In genomic region chr4:22486641-22486960, GRCm38 (mm10) we compare ENCODE assay signal across 10 mouse cellular contexts. TPM values are rescaled to one million over a fixed set of nuclear protein-coding genes. Genes with fewer than 3 reads are reported as not detected.
DNase-seq lines count a peak whose midpoint lies in the region; ATAC-seq lines count a peak whose summit lies in the region.
"Had no signal": no experiment of that assay in that cellular context is flagged by ENCODE, and none has a peak within 500 bp of the region (broad histone marks: within the 10 kb centered on the region; RNA-seq: fewer than 3 reads in every experiment).

No protein-coding gene starts in this region.

- H3K36me3 ChIP-seq in heart, embryonic 15.5 days: no peaks in the 10 kb centered on the region
- H3K36me3 ChIP-seq in embryonic facial prominence, embryonic 12.5 days: no peaks in the 10 kb centered on the region
- H3K36me3 ChIP-seq in hindbrain, embryonic 12.5 days: no peaks in the 10 kb centered on the region
- no peaks in the 10 kb centered on the region for H3K36me3 ChIP-seq in midbrain, embryonic 14.5 days (ENCODE audit: control insufficient read depth, insufficient read depth, low read length)

- 2% methylated on average over 10 of the region's 10 CpGs for WGBS in heart, embryonic 15.5 days
- WGBS in embryonic facial prominence, embryonic 12.5 days: 2% methylated on average over 10 of the region's 10 CpGs
- under 1% methylated on average over 10 of the region's 10 CpGs for WGBS in hindbrain, embryonic 12.5 days
- 0% methylated on average over 10 of the region's 10 CpGs for WGBS in midbrain, embryonic 14.5 days

- H3K27me3 ChIP-seq in heart, embryonic 15.5 days: peaks cover 93% of the 10 kb centered on the region
- peaks cover 74% of the 10 kb centered on the region for H3K27me3 ChIP-seq in embryonic facial prominence, embryonic 12.5 days
- H3K27me3 ChIP-seq in hindbrain, embryonic 12.5 days: peaks cover 9% of the 10 kb centered on the region; the same call in 1 of the 2 replicates
- no peaks in the 10 kb centered on the region for H3K27me3 ChIP-seq in midbrain, embryonic 14.5 days (ENCODE audit: control insufficient read depth, insufficient read depth, low read length)

- H3K9ac ChIP-seq in heart, embryonic 15.5 days: no peak overlapping the region
- no peak overlapping the region for H3K9ac ChIP-seq in embryonic facial prominence, embryonic 12.5 days
- H3K9ac ChIP-seq in hindbrain, embryonic 12.5 days: peak overlapping the region; percentile 97
- H3K9ac ChIP-seq in midbrain, embryonic 14.5 days (replicated peaks; ENCODE audit: low read length): peak overlapping the region; percentile 100
- H3K9ac ChIP-seq: liver, embryonic 14.5 days had no signal

- no peaks in the 10 kb centered on the region for H3K9me3 ChIP-seq in heart, embryonic 15.5 days (replicated peaks)
- H3K9me3 ChIP-seq in embryonic facial prominence, embryonic 12.5 days: no peaks in the 10 kb centered on the region
- no peaks in the 10 kb centered on the region for H3K9me3 ChIP-seq in hindbrain, embryonic 12.5 days (replicated peaks)
- H3K9me3 ChIP-seq in midbrain, embryonic 14.5 days (ENCODE audit: control insufficient read depth, low read length): no peaks in the 10 kb centered on the region

- H3K4me1 ChIP-seq in heart, embryonic 15.5 days (replicated peaks): peaks cover 47% of the 10 kb centered on the region
- H3K4me1 ChIP-seq in embryonic facial prominence, embryonic 12.5 days: peaks cover 36% of the 10 kb centered on the region; the same call in 1 of the 2 replicates
- H3K4me1 ChIP-seq in hindbrain, embryonic 12.5 days: 0 out of 2 replicates have a peak, but pooled peaks cover 2% of the 10 kb centered on the region
- H3K4me1 ChIP-seq in midbrain, embryonic 14.5 days (ENCODE audit: control insufficient read depth, insufficient read depth, low read length): 0 out of 2 replicates have a peak, but pooled peaks cover 4% of the 10 kb centered on the region

- DNase-seq in heart, postnatal 4 days: no peak
- DNase-seq in midbrain, embryonic 14.5 days: peak; percentile 72
- DNase-seq in adrenal gland, postnatal 25 days: no peak
- no peak for DNase-seq in spleen, postnatal 36 days (ENCODE audit: low spot score in 2 of 2)
- DNase-seq in cerebellum, adult 8-10 months: no peak

- H3K4me3 ChIP-seq in heart, embryonic 15.5 days: peak overlapping the region; percentile 56
- peak overlapping the region; percentile 57 for H3K4me3 ChIP-seq in embryonic facial prominence, embryonic 12.5 days
- H3K4me3 ChIP-seq in hindbrain, embryonic 12.5 days: peak overlapping the region; percentile 82
- H3K4me3 ChIP-seq in midbrain, embryonic 14.5 days (replicated peaks; ENCODE audit: low read depth, low read length): peak overlapping the region; percentile 96

- no peak overlapping the region for H3K27ac ChIP-seq in heart, embryonic 15.5 days
- no peak overlapping the region for H3K27ac ChIP-seq in embryonic facial prominence, embryonic 12.5 days
- H3K27ac ChIP-seq in hindbrain, embryonic 12.5 days: peak overlapping the region; percentile 100
- H3K27ac ChIP-seq in midbrain, embryonic 14.5 days (replicated peaks; ENCODE audit: low read depth, low read length): peak overlapping the region; percentile 100
- H3K27ac ChIP-seq: liver, embryonic 14.5 days had no signal

- peak overlapping the region; percentile 81 for H3K4me2 ChIP-seq in heart, embryonic 15.5 days
- H3K4me2 ChIP-seq in embryonic facial prominence, embryonic 12.5 days (replicated peaks): peak overlapping the region; percentile 90
- peak overlapping the region; percentile 89 for H3K4me2 ChIP-seq in hindbrain, embryonic 12.5 days (replicated peaks)
- peak overlapping the region; percentile 98 for H3K4me2 ChIP-seq in midbrain, embryonic 14.5 days (ENCODE audit: low read length)

- no peak for ATAC-seq in heart, embryonic 15.5 days (replicated peaks; ENCODE audit: insufficient number of reproducible peaks, insufficient read depth, low FRiP score, low read depth)
- no peak for ATAC-seq in embryonic facial prominence, embryonic 12.5 days (ENCODE audit: insufficient number of reproducible peaks, insufficient read depth, low FRiP score, low TSS enrichment)
- no peak for ATAC-seq in hindbrain, embryonic 12.5 days (ENCODE audit: low FRiP score)
- ATAC-seq in midbrain, embryonic 14.5 days (ENCODE audit: low FRiP score, low TSS enrichment): no peak

RNA-seq across cellular contexts. Expression of gene Pou3f2, which starts 1.6 kb away (rescaled TPM):
- polyA plus RNA-seq in heart, embryonic 15.5 days (2015; fragmentation: Nextera tagmentation; extraction: Ambion mirVana): 0.05 and 0.09 TPM in 2 replicates
- not detected for total RNA-seq in heart, postnatal 4 days (2021)
- polyA plus RNA-seq in embryonic facial prominence, embryonic 12.5 days (2016; fragmentation: Nextera tagmentation; extraction: Ambion mirVana): 1.2 and 2.1 TPM in 2 replicates
- 39.0 and 39.6 TPM in 2 replicates for polyA plus RNA-seq in hindbrain, embryonic 12.5 days (2016; fragmentation: Nextera tagmentation; extraction: Ambion mirVana)
- polyA plus RNA-seq in midbrain, embryonic 14.5 days (2014; fragmentation: Nextera tagmentation; extraction: Ambion mirVana): 46.9 and 58.4 TPM in 2 replicates
- total RNA-seq in adrenal gland, postnatal 25 days (2021): 0.06 TPM in 1 of 2 replicates, not detected in the other
- polyA plus RNA-seq: intestine, embryonic 14.5 days; liver, embryonic 14.5 days had no signal

Comparison
In these comparisons a context has a peak if more than half of its experiments do, and no peak if none do; other contexts are left out.
1. H3K27ac ChIP-seq: peak in hindbrain, embryonic 12.5 days (single experiment) and midbrain, embryonic 14.5 days (single experiment); none in heart, embryonic 15.5 days (single experiment) and embryonic facial prominence, embryonic 12.5 days (single experiment).
2. H3K9ac ChIP-seq: peak in hindbrain, embryonic 12.5 days (single experiment) and midbrain, embryonic 14.5 days (single experiment); none in heart, embryonic 15.5 days (single experiment) and embryonic facial prominence, embryonic 12.5 days (single experiment).
3. RNA of gene Pou3f2, which starts 1.6 kb away (polyA plus RNA-seq): 46.9 to 58.4 TPM in midbrain, embryonic 14.5 days and 39.0 to 39.6 TPM in hindbrain, embryonic 12.5 days; 1.2 to 2.1 TPM in embryonic facial prominence, embryonic 12.5 days and 0.05 to 0.09 TPM in heart, embryonic 15.5 days; every median in the first group is over 10 times any median in the second.
4. Peak in every context shown above with its lines, with median percentiles within 50 percentile points of each other: H3K4me2 ChIP-seq and H3K4me3 ChIP-seq.